Mouse (Mus musculus): ENCODE results near the gene Ezr. TPM values are rescaled to one million over a fixed set of nuclear protein-coding genes. Genes with fewer than 3 reads are reported as not detected.

Gene Ezr
- polyA plus RNA-seq, 2 experiments, result 39.2 to 71.3 TPM

DNA sequence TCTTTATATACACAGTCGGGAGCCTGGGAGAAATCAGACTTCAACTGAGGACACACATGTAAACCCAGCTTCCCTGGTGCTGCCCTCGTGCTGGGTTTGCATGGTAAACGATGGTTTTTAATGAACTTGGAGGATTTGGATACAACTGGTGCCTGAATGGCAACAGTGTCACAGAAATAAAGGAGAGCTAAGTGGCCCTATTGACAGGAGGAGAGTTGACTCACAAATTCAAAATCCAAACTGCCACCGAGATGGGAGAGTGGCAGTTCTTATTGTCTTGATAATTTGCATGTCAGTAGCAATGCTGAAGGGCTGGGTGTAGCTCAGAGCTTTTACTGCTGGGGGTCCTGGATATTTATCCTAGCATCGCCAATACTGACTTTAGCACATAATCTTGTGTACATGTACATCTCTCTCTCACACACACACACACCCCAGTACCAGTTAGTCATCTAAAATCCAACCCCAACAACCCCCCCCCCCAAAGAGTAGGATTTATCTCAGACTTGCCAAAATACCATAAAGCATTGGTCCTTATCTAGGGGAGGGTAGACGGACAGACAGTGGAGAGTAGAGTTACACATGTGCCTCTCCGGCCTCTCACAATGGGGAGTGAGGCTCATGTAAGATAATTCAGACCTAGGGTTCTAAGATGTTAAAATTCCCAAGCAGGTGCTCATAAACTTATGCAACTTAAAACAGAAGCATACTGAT is 18.9 kb downstream of the Ezr start:
- WGBS, result 61% methylated on average over 7 of the region's 7 CpGs
- TF ChIP-seq POLR2A (IDR thresholded peaks at IDR 0.05; ENCODE audit: borderline replicate concordance, extremely low read depth, insufficient read depth, insufficient read length), result no peak
- H3K27ac ChIP-seq (replicated peaks; ENCODE audit: low read depth, low read length), result no peak overlapping the region
- no peak overlapping the region for H3K9ac ChIP-seq (ENCODE audit: low read depth, low read length, severe bottlenecking)
- H3K9me3 ChIP-seq (ENCODE audit: control insufficient read depth, low read length), result no peaks in the 10 kb centered on the region
- H3K36me3 ChIP-seq (ENCODE audit: control insufficient read depth, insufficient read depth, low read length), result no peaks in the 10 kb centered on the region
- no peak overlapping the region for H3K4me2 ChIP-seq (replicated peaks; ENCODE audit: low read depth, low read length, severe bottlenecking)
- H3K4me1 ChIP-seq (ENCODE audit: control insufficient read depth, insufficient read depth, low read length), result no peaks in the 10 kb centered on the region
- DNase-seq (ENCODE audit: low spot score) (no peak), ATAC-seq (ENCODE audit: low FRiP score, low read depth) (no peak)
- no peak overlapping the region for H3K4me3 ChIP-seq (replicated peaks; ENCODE audit: low read length)
- no peaks in the 10 kb centered on the region for H3K27me3 ChIP-seq (ENCODE audit: control insufficient read depth, insufficient read depth, low read length)

DNA sequence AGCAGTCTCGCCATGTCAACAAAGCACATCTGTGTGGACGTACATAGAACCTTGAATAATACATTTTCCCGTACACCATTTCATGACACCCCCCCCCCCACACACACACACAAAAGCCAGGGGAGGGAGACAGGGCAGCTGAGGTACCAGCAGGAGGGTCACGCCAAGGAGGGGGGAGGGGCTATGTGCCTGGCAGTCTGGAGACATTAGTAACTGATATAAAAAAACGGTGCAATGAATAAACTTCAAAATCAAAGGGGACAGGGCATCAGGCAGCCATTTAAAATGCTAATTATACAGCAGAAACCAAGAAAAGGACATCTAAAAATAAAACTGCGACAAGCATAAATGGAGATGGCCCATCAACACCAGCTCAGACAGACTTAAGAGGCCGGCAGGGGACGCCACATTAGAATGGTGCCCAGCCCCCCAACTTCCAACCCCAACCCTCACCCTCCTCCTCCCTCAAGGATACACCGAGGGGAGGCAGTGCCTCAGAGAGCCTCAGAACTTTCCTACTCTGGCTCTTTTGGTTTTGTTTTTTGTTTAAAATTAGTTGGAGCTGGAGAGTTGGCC is 22.8 kb downstream of the Ezr start:
- no peak overlapping the region for H3K4me3 ChIP-seq (replicated peaks; ENCODE audit: low read length)
- ATAC-seq (ENCODE audit: low FRiP score, low read depth) (no peak), DNase-seq (ENCODE audit: low spot score) (no peak)
- no peaks in the 10 kb centered on the region for H3K9me3 ChIP-seq (ENCODE audit: control insufficient read depth, low read length)
- no peak for TF ChIP-seq POLR2A (IDR thresholded peaks at IDR 0.05; ENCODE audit: borderline replicate concordance, extremely low read depth, insufficient read depth, insufficient read length)
- H3K36me3 ChIP-seq (ENCODE audit: control insufficient read depth, insufficient read depth, low read length), result peaks cover 12% of the 10 kb centered on the region; the same call in 1 of the 2 replicates
- no peaks in the 10 kb centered on the region for H3K27me3 ChIP-seq (ENCODE audit: control insufficient read depth, insufficient read depth, low read length)
- H3K4me2 ChIP-seq (replicated peaks; ENCODE audit: low read depth, low read length, severe bottlenecking), result no peak overlapping the region
- WGBS, result 60% methylated on average over 9 of the region's 9 CpGs
- H3K9ac ChIP-seq (ENCODE audit: low read depth, low read length, severe bottlenecking), result no peak overlapping the region
- H3K4me1 ChIP-seq (ENCODE audit: control insufficient read depth, insufficient read depth, low read length), result no peaks in the 10 kb centered on the region
- no peak overlapping the region for H3K27ac ChIP-seq (replicated peaks; ENCODE audit: low read depth, low read length)

DNA sequence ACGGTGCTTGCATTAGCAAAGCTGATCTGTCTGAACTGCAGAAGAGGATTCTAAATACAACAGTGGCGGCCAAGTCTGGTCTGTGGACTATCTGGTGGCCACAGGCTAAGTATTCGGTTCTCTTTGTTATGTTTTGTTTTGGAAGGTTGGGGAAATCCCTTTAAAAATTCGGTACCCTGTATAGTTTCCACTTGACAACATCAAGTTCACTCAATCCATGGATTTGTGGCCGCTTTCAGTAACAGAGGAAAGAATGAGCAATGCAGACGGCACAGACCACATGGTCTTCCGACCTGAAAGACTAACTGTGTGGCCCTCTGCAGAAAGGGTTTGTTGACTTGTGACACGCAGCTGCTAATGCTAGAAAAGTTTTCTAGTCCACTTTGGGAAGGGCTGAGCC is 23.7 kb downstream of the Ezr start:
- peaks cover 14% of the 10 kb centered on the region; the same call in 1 of the 2 replicates for H3K36me3 ChIP-seq (ENCODE audit: control insufficient read depth, insufficient read depth, low read length)
- H3K9me3 ChIP-seq (ENCODE audit: control insufficient read depth, low read length), result no peaks in the 10 kb centered on the region
- DNase-seq (ENCODE audit: low spot score) (no peak), ATAC-seq (ENCODE audit: low FRiP score, low read depth) (no peak)
- no peaks in the 10 kb centered on the region for H3K4me1 ChIP-seq (ENCODE audit: control insufficient read depth, insufficient read depth, low read length)
- no peak overlapping the region for H3K4me2 ChIP-seq (replicated peaks; ENCODE audit: low read depth, low read length, severe bottlenecking)
- no peaks in the 10 kb centered on the region for H3K27me3 ChIP-seq (ENCODE audit: control insufficient read depth, insufficient read depth, low read length)
- H3K4me3 ChIP-seq (replicated peaks; ENCODE audit: low read length), result no peak overlapping the region
- TF ChIP-seq POLR2A (IDR thresholded peaks at IDR 0.05; ENCODE audit: borderline replicate concordance, extremely low read depth, insufficient read depth, insufficient read length), result no peak
- WGBS, result 82% methylated on average over 8 of the region's 8 CpGs
- H3K27ac ChIP-seq (replicated peaks; ENCODE audit: low read depth, low read length), result no peak overlapping the region
- H3K9ac ChIP-seq (ENCODE audit: low read depth, low read length, severe bottlenecking), result no peak overlapping the region

DNA sequence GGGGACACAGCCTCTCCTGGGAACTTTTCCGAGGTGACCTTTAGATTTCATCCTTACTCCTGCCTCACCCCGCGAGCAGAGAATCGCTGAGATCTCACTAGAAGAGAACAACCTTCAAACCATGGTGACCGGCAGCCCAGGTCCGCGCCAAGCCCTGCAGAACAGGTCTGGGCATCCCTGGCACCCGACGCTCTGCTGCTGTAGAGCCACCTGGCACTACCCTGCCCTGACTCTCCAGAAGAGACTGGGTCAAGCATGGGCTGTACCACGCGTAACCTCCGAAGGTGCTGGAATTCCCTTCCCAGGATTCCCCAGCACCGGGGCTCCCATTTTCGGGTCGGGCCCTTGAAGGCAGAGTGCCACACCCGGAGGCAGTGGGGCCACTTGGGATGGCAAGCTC is 24.7 kb downstream of the Ezr start:
- Histone ChIP-seq H3K9ac (ENCODE audit: low read depth, low read length, severe bottlenecking) (no peak overlapping the region), H3K4me3 (replicated peaks; ENCODE audit: low read length) (no peak overlapping the region), H3K4me2 (replicated peaks; ENCODE audit: low read depth, low read length, severe bottlenecking) (no peak overlapping the region), H3K4me1 (ENCODE audit: control insufficient read depth, insufficient read depth, low read length) (no peaks in the 10 kb centered on the region), H3K27me3 (ENCODE audit: control insufficient read depth, insufficient read depth, low read length) (no peaks in the 10 kb centered on the region), H3K36me3 (ENCODE audit: control insufficient read depth, insufficient read depth, low read length) (peaks cover 21% of the 10 kb centered on the region; the same call in 1 of the 2 replicates), H3K9me3 (ENCODE audit: control insufficient read depth, low read length) (no peaks in the 10 kb centered on the region), H3K27ac (replicated peaks; ENCODE audit: low read depth, low read length) (no peak overlapping the region)
- 93% methylated on average over 16 of the region's 16 CpGs for WGBS
- ATAC-seq (ENCODE audit: low FRiP score, low read depth) (no peak), DNase-seq (ENCODE audit: low spot score) (no peak)
- TF ChIP-seq POLR2A (IDR thresholded peaks at IDR 0.05; ENCODE audit: borderline replicate concordance, extremely low read depth, insufficient read depth, insufficient read length), result no peak

DNA sequence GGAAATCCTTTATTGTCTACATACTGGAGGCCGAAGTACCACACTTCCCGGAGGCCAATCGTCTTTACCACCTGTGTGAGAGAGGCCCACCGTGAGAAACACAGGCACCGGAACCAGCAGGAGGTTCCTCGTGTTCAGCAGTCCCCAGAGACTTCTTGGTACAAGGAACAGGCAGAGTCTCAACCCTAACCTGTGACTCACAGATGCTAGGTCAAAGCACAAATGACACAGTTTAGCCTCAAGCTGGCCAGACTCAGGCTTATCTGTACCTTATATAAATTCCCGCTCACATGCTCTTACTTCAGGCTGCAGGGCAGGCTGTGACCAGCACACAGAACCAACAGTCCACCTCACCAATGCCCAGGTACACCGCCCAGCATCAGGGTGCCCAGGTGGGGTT is 26.7 kb downstream of the Ezr start:
- Histone ChIP-seq H3K4me1 (ENCODE audit: control insufficient read depth, insufficient read depth, low read length) (no peaks in the 10 kb centered on the region), H3K36me3 (ENCODE audit: control insufficient read depth, insufficient read depth, low read length) (peaks cover 29% of the 10 kb centered on the region), H3K4me2 (replicated peaks; ENCODE audit: low read depth, low read length, severe bottlenecking) (no peak overlapping the region), H3K9me3 (ENCODE audit: control insufficient read depth, low read length) (no peaks in the 10 kb centered on the region), H3K27ac (replicated peaks; ENCODE audit: low read depth, low read length) (no peak overlapping the region), H3K4me3 (replicated peaks; ENCODE audit: low read length) (no peak overlapping the region), H3K27me3 (ENCODE audit: control insufficient read depth, insufficient read depth, low read length) (no peaks in the 10 kb centered on the region), H3K9ac (ENCODE audit: low read depth, low read length, severe bottlenecking) (no peak overlapping the region)
- no peak for DNase-seq (ENCODE audit: low spot score)
- ATAC-seq (ENCODE audit: low FRiP score, low read depth), result no peak
- no peak for TF ChIP-seq POLR2A (IDR thresholded peaks at IDR 0.05; ENCODE audit: borderline replicate concordance, extremely low read depth, insufficient read depth, insufficient read length)
- WGBS, result 58% methylated on average over 8 of the region's 8 CpGs

All from limb, embryonic 14.5 days (tissue).